Mouse (Mus musculus): ENCODE results near the gene Gm10337.
A peak's percentile ranks its signal among the peaks of the same experiment; 100 is the strongest.

Gene Gm10337

DNA sequence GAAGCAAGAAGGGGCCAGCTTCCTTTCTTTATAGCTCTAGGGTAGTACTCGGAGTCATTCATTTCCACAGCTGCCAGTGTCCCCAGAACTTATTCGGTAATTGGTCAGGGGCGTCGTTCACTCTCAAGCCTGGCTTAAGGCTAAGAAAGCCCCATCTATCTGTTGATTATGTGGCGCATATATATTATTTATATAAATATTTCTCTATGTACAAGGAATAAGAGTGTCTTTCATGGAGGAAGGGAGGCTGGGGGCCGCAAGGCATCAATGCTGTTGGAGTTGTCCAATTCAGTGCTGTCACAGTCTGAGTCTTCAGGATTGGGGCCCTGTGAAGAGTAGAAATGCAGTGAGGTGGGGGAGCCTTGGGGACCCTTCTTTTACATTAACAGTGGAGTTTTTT is 3.7 kb upstream of the Gm10337 start:
- no peak for DNase-seq (ENCODE audit: low read depth, low spot score)

DNA sequence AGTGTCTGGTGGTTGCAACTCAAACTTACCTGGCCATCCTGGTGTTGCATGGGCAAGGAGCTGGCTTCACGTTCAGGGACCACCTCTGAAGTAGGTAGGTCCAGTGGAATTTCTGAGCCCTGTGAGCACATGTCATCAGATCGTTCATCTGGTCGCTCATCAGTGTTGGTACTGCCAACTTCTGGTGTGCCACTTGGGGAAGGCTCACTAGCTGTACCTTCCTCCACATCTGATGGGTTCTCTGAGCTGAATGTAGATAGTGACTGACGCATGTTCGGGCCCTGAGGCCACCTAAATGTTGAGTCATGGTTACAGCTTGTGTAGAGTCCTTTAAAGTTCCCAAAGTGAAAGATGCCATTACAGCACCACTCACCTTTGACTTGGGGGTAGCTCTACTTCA is 3.0 kb upstream of the Gm10337 start:
- no peak for DNase-seq (ENCODE audit: low read depth, low spot score)

- no peak for DNase-seq (ENCODE audit: low read depth, low spot score)
These were observed 2.3 kb upstream of the Gm10337 start for GRCm38 (mm10) chr15:102501084-102501814.

- DNase-seq (ENCODE audit: low read depth, low spot score) = no peak
These were observed 1.2 kb upstream of the Gm10337 start for GRCm38 (mm10) chr15:102502254-102502840.

DNA sequence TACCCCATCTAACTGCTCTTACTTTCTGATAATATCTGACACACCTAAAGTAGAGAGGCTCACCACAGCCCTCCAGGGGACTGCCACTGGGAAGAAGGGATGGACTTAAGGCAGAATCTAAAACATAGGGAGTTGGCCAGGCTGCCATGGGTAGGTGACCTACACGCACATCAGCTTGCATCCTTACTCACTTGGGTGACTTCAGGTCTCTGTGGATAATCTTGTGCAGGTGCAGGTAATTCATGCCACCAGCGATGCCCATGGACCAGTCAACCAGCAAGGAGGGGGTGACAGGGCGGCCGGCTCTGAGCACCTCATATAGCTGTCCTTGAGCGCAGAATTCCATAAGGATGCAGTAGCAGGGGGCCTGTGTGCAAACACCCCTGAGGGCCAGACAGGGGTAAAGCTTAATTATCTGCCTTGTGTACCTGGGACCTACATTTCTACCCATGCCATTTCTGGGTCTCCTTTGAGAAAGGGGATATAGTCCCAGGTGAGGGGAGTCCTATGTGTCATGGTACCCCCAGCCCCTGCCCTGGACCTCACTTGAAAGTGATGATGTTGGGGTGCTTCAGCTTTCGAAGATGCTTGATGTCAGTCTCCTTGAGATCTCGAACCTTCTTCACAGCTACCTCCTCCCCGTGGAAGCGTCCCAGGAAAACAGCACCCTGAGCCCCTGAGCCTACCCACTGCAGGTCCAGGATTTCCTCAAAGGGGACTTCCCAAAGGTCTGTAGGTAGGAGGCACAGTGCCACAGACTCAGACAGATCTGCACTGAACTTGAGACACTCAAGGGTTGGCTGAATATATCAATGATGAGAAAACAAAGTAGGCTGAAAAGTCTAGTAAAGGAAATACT is 631 bp downstream of the Gm10337 start:
- DNase-seq (ENCODE audit: low read depth, low spot score) = no peak

GRCm38 (mm10) chr15:102505073-102505769 is 1.7 kb downstream of the Gm10337 start:
- DNase-seq (ENCODE audit: low read depth, low spot score) = no peak

GRCm38 (mm10) chr15:102505770-102506463 is 2.4 kb downstream of the Gm10337 start:
- no peak for DNase-seq (ENCODE audit: low read depth, low spot score)

DNA sequence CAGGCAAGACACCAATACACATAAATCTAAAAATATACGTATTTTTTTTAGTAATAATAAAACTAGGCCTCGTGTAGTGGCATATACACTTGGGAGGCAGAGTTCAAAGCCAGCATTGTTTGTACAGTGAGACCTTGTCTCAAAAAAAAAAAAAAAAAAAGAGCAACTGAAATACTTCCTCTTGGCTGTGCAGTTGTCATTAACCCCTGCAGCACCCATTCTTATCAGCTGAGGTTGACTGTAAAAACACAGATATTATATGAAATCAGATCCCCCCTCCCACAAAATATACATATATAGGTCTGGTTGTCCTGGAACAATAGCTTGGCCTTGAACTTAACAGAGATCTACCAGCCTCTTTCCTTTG is 2.9 kb downstream of the Gm10337 start:
- DNase-seq (ENCODE audit: low read depth, low spot score) = no peak

DNA sequence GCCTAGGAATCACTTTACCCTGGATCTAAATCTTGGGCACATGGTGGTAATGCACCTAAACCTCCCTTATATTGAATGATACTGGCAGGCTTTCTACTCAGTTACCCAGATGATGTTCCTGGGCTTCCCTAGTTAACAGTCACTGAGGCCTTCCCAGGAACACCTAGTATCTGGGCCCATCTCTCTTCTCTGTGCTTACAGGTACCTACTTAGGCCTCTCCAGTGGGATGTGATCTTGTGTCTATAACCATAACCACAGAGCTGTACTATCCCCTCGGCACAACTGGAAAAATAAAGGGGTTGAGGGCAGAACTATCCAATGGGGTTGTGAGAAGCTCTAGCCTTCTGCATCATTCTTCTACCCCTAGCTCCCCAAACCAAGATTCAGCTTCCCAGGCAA is 3.3 kb downstream of the Gm10337 start:
- no peak for DNase-seq (ENCODE audit: low read depth, low spot score)

DNA sequence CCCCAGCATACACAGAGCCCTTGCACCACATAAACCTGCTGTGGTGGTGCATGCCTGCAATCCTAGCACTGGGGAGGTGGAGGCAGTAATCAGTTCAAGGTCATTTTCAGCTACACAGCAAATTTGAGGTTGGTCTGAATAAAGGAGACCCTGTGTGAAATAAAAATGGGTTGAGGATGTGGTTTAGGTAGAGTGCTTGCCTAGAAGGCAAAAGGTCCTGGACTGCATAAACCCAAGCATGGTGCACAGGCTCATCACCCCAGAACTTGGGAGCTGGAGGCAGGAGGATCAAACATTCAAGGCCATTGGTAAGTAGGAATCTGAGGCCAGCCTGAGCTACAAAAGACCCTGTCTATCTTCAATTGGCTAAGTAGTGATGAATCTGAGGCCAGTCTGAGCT is 4.0 kb downstream of the Gm10337 start:
- no peak for DNase-seq (ENCODE audit: low read depth, low spot score)

DNA sequence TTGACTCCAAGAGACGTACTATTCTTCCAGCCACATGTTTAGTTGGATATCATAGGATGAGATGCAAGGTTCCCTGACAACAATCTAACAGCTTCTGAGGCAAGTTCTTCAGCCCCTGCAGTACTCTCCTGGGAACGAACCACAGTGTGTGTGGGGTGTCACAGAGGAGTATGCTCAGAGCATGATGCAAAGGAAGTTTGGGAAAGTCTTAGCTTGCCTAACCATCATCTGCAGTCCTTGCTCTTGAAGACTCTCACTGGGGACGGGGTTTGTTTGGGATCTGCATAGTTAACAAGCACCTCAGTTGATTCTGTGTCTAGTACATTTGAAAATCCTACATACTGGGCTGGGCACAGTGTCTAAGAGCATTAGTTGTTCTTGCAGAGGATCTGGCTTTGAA is 4.8 kb downstream of the Gm10337 start:
- no peak for DNase-seq (ENCODE audit: low read depth, low spot score)

GRCm38 (mm10) chr15:102510110-102510509 is 6.6 kb downstream of the Gm10337 start:
- no peak for DNase-seq (ENCODE audit: low read depth, low spot score)

GRCm38 (mm10) chr15:102510590-102511284 is 7.2 kb downstream of the Gm10337 start:
- DNase-seq (ENCODE audit: low read depth, low spot score) = peak; percentile 61

DNA sequence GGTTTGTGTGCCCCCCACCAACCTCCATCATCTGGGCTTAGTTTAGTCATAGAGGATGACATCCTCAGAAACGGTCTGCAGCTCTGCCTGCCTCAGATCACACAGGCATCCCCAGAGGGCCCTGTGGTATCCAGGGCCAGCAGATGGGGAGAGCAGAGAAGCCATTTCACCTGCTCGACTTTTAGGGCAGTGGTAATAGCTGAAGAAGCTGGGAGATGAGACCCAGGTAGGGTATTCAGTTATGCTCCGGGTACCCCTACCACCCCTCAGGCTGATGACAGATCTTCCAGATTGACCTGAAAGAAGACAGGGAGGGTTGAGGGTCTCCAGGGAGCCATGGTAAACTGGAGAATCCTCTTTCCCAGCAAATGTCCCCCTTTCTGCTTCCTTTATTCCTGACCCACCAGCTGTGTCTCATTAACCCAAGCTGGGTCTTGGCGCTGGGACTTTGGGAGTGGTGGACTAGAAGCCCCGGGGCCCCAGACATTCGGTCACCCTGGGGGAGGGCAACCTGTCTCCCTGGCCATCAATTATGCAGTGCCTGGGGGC is 7.8 kb downstream of the Gm10337 start:
- no peak for DNase-seq (ENCODE audit: low read depth, low spot score)

DNA sequence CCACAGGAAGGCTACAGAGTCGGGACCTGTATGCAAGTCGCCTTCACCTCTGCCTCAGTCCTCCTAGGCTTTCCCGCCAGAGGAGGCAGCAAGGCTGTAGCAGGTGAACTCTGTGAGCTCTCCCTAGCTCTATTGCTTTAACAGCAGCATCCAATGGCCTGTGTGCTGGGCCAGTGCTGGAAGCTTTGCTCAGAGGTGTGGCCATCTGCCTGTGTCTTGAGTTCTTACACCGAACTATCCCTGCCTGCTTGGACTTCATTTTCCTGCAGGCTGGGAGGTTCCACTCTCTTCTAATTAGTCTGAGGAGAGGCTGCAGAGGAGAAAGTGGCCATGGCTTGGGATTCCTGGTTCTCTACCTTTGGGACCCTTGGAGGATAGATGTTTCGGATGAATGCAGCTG is 8.5 kb downstream of the Gm10337 start:
- DNase-seq (ENCODE audit: low read depth, low spot score) = no peak

- no peak for DNase-seq (ENCODE audit: low read depth, low spot score)
These were observed 8.9 kb downstream of the Gm10337 start for GRCm38 (mm10) chr15:102512471-102512870.

- no peak for DNase-seq (ENCODE audit: low read depth, low spot score)
These were observed 9.5 kb downstream of the Gm10337 start for GRCm38 (mm10) chr15:102513004-102513403.

GRCm38 (mm10) chr15:102515261-102515660 is 11.7 kb downstream of the Gm10337 start:
- no peak for DNase-seq (ENCODE audit: low read depth, low spot score)

DNA sequence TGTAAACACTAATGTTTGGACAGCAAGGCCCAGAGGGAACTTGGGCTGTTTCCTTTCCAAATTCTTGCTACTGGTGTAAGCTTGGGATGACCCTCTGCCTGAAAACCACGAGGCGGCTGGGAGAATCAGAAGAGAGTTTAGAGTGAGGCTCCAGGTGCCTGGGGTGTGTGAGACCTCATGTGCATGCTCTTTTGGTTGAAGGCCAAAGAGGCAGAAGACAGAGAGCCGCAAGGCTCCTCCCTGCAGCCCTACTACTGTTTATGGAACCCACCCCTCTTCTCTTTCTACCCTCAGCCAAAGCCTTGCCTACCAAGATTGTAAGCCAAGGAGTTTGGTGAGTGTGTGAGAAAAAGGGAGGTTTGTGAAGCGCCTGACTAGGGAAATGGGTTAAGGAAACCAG is 12.3 kb downstream of the Gm10337 start:
- DNase-seq (ENCODE audit: low read depth, low spot score) = no peak

DNA sequence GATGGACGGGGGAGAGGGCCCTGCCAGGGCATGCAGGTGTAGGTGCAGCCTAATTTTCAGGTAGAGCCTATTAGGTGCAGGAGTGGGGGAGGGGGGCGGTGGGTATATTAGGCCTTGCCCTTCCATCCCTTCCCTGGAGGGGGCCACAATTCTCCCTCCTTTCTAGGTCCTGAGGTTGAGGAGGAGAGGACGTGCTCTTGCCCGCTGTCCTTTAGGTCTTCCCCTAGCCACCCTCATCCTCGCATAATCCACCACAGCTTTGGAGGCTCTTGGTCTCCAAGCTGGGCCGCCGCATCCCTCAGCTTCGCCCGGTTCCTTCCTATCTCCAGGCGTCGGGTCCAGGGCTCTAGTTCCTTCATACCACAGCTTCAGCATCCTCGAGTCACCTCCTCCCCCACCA is 12.8 kb downstream of the Gm10337 start:
- no peak for DNase-seq (ENCODE audit: low read depth, low spot score)

Measured in retina, adult 2 months (tissue).